Mouse (Mus musculus) liver, embryonic 11.5 days (tissue): ENCODE measurements at regions not wholly inside any gene's neighbourhood (a gene's known extent, or its start where the extent isn't known, plus 50 kb on each side); places are given as distances from the start of the nearest gene placed in this dataset.

ENCODE experiments used
- ATAC-seq: fragments of 200-750 bp; cut with Nextera tagmentation; replicated peaks from 2 replicates; pipeline ENCODE4 v1.8.0; 2017; ENCODE audit warnings: moderate number of reproducible peaks, mild to moderate bottlenecking, moderate TSS enrichment, moderate library complexity; ENCODE audit not compliant: low FRiP score
- DNase-seq: peaks from one replicate; pipeline ENCODE4 v3.0.0-alpha.2; 2017; ENCODE audit warnings: low spot score
- H3K27ac ChIP-seq: fragments of 300-500 bp; sonication (generic); 2 replicates; pipeline ENCODE4 v1.5.1; 2014; ENCODE audit warnings: mild to moderate bottlenecking, low read depth, low read length, control low read depth
- H3K27me3 ChIP-seq: fragments of 300-500 bp; sonication (generic); replicated peaks from 2 replicates; pipeline ENCODE4 v1.6.1; 2014; ENCODE audit warnings: low read length, mixed read lengths; ENCODE audit not compliant: control insufficient read depth, insufficient read depth
- H3K36me3 ChIP-seq: fragments of 300-500 bp; sonication (generic); 2 replicates; pipeline ENCODE4 v1.6.1; 2014; ENCODE audit warnings: mild to moderate bottlenecking, low read length, moderate library complexity, mixed read lengths; ENCODE audit not compliant: control insufficient read depth, insufficient read depth
- H3K4me1 ChIP-seq: fragments of 300-500 bp; sonication (generic); replicated peaks from 2 replicates; pipeline ENCODE4 v1.6.1; 2014; ENCODE audit warnings: low read length, mixed read lengths; ENCODE audit not compliant: control insufficient read depth, insufficient read depth
- H3K4me2 ChIP-seq: fragments of 300-500 bp; sonication (generic); 2 replicates; pipeline ENCODE4 v1.6.1; 2014; ENCODE audit warnings: mild to moderate bottlenecking, control low read depth, moderate library complexity
- H3K4me3 ChIP-seq: fragments of 300-500 bp; sonication (generic); 2 replicates; pipeline ENCODE4 v1.5.1; 2014; ENCODE audit warnings: low read depth, low read length, control low read depth
- H3K9ac ChIP-seq: fragments of 300-500 bp; sonication (generic); 2 replicates; pipeline ENCODE4 v1.6.1; 2014; ENCODE audit warnings: low read depth, low read length, control low read depth
- H3K9me3 ChIP-seq: fragments of 300-500 bp; sonication (generic); 2 replicates; pipeline ENCODE4 v1.6.1; 2016; ENCODE audit warnings: low read length, inconsistent platforms, mixed read lengths; ENCODE audit not compliant: control insufficient read depth
- WGBS: fragments of 180-500 bp; shearing (Covaris S2); extraction: QIAGEN DNeasy Blood & Tissue Kit; methylation state at CpG from one replicate; pipeline ENCODE4 v1.1.7; 2014; 5-methylcytosine and 5-hydroxymethylcytosine counted together

GRCm38 (mm10) chr7:136022781-136023448, 306.8 kb upstream of the Mki67 start:
- no peak overlapping the region for H3K27ac ChIP-seq
- H3K9ac ChIP-seq, result no peak overlapping the region
- H3K27me3 ChIP-seq, result no peaks in the 10 kb centered on the region
- H3K4me2 ChIP-seq, result no peak overlapping the region
- H3K36me3 ChIP-seq, result no peaks in the 10 kb centered on the region
- H3K4me1 ChIP-seq, result no peaks in the 10 kb centered on the region
- no peaks in the 10 kb centered on the region for H3K9me3 ChIP-seq
- ATAC-seq, result no peak
- no peak for DNase-seq
- no peak overlapping the region for H3K4me3 ChIP-seq
- 52% methylated on average over 5 of the region's 5 CpGs for WGBS

- Histone ChIP-seq H3K27ac (no peak overlapping the region), H3K9me3 (no peaks in the 10 kb centered on the region), H3K27me3 (no peaks in the 10 kb centered on the region), H3K4me1 (no peaks in the 10 kb centered on the region), H3K9ac (no peak overlapping the region), H3K4me2 (no peak overlapping the region), H3K36me3 (no peaks in the 10 kb centered on the region), H3K4me3 (no peak overlapping the region)
- WGBS, result 73% methylated on average over 7 of the region's 7 CpGs
- ATAC-seq, result no peak
- no peak for DNase-seq
These were observed 310.3 kb upstream of the Mki67 start for GRCm38 (mm10) chr7:136026451-136026850.

- Histone ChIP-seq H3K36me3 (no peaks in the 10 kb centered on the region), H3K4me1 (no peaks in the 10 kb centered on the region), H3K9ac (no peak overlapping the region), H3K4me3 (no peak overlapping the region), H3K4me2 (no peak overlapping the region), H3K27ac (no peak overlapping the region), H3K27me3 (no peaks in the 10 kb centered on the region), H3K9me3 (no peaks in the 10 kb centered on the region)
- ATAC-seq (no peak), DNase-seq (no peak)
- WGBS, result 77% methylated on average over 6 of the region's 6 CpGs
These were observed 315.9 kb upstream of the Mki67 start for GRCm38 (mm10) chr7:136032026-136032425.

- Histone ChIP-seq H3K27ac (no peak overlapping the region), H3K36me3 (no peaks in the 10 kb centered on the region), H3K4me3 (no peak overlapping the region), H3K9ac (no peak overlapping the region), H3K27me3 (no peaks in the 10 kb centered on the region), H3K4me2 (no peak overlapping the region), H3K4me1 (no peaks in the 10 kb centered on the region), H3K9me3 (no peaks in the 10 kb centered on the region)
- ATAC-seq (no peak), DNase-seq (no peak)
- 81% methylated on average over 5 of the region's 5 CpGs for WGBS
These were observed 317.4 kb upstream of the Mki67 start for GRCm38 (mm10) chr7:136033536-136033935.

GRCm38 (mm10) chr7:136035735-136036134, 319.6 kb upstream of the Mki67 start:
- H3K27ac ChIP-seq, result no peak overlapping the region
- H3K4me1 ChIP-seq, result no peaks in the 10 kb centered on the region
- ATAC-seq, result no peak
- H3K4me2 ChIP-seq, result no peak overlapping the region
- H3K9me3 ChIP-seq, result no peaks in the 10 kb centered on the region
- no peak overlapping the region for H3K9ac ChIP-seq
- WGBS, result 49% methylated on average over 7 of the region's 7 CpGs
- no peaks in the 10 kb centered on the region for H3K27me3 ChIP-seq
- no peak overlapping the region for H3K4me3 ChIP-seq
- no peak for DNase-seq
- no peaks in the 10 kb centered on the region for H3K36me3 ChIP-seq

GRCm38 (mm10) chr7:136038072-136038471, 321.9 kb upstream of the Mki67 start:
- ATAC-seq (no peak), DNase-seq (no peak)
- Histone ChIP-seq H3K4me2 (no peak overlapping the region), H3K27me3 (no peaks in the 10 kb centered on the region), H3K4me1 (no peaks in the 10 kb centered on the region), H3K4me3 (no peak overlapping the region), H3K27ac (no peak overlapping the region), H3K36me3 (no peaks in the 10 kb centered on the region), H3K9ac (no peak overlapping the region), H3K9me3 (no peaks in the 10 kb centered on the region)
- WGBS, result 67% methylated on average over 5 of the region's 5 CpGs

- Histone ChIP-seq H3K4me2 (no peak overlapping the region), H3K4me3 (no peak overlapping the region), H3K9me3 (no peaks in the 10 kb centered on the region), H3K9ac (no peak overlapping the region), H3K27ac (no peak overlapping the region), H3K27me3 (no peaks in the 10 kb centered on the region), H3K4me1 (no peaks in the 10 kb centered on the region), H3K36me3 (no peaks in the 10 kb centered on the region)
- ATAC-seq (no peak), DNase-seq (no peak)
- 27% methylated on average over 2 of the region's 2 CpGs for WGBS
These were observed 322.7 kb upstream of the Mki67 start for GRCm38 (mm10) chr7:136038906-136039305.

GRCm38 (mm10) chr7:136041921-136042320, 325.8 kb upstream of the Mki67 start:
- Histone ChIP-seq H3K4me1 (no peaks in the 10 kb centered on the region), H3K9ac (no peak overlapping the region), H3K9me3 (no peaks in the 10 kb centered on the region), H3K27me3 (no peaks in the 10 kb centered on the region), H3K27ac (no peak overlapping the region), H3K4me2 (no peak overlapping the region), H3K36me3 (no peaks in the 10 kb centered on the region), H3K4me3 (no peak overlapping the region)
- 68% methylated on average over 4 of the region's 4 CpGs for WGBS
- DNase-seq (no peak), ATAC-seq (no peak)

- Histone ChIP-seq H3K4me1 (no peaks in the 10 kb centered on the region), H3K36me3 (no peaks in the 10 kb centered on the region), H3K27me3 (no peaks in the 10 kb centered on the region; the same call in 1 of the 2 replicates), H3K4me3 (no peak overlapping the region), H3K4me2 (no peak overlapping the region), H3K27ac (no peak overlapping the region), H3K9ac (no peak overlapping the region), H3K9me3 (no peaks in the 10 kb centered on the region)
- 46% methylated on average over 14 of the region's 14 CpGs for WGBS
- no peak for DNase-seq
- no peak for ATAC-seq
These were observed 330.6 kb upstream of the Mki67 start for GRCm38 (mm10) chr7:136046645-136047363.
